Mouse (Mus musculus) embryonic facial prominence, embryonic 11.5 days (tissue): ENCODE measurements around the gene Gorasp2. TPM values are rescaled to one million over a fixed set of nuclear protein-coding genes. Genes with fewer than 3 reads are reported as not detected.

Source experiments
- ATAC-seq: fragments of 200-750 bp; cut with Nextera tagmentation; replicated peaks from 2 replicates; pipeline ENCODE4 v1.8.0; 2017; ENCODE audit warnings: low read depth; ENCODE audit not compliant: insufficient number of reproducible peaks, low FRiP score, low TSS enrichment
- DNase-seq: peaks from one replicate; pipeline ENCODE4 v3.0.0-alpha.2; 2015; ENCODE audit warnings: low spot score
- H3K27ac ChIP-seq: fragments of 300-500 bp; sonication (generic); replicated peaks from 2 replicates; pipeline ENCODE4 v1.5.1; 2014; ENCODE audit warnings: mild to moderate bottlenecking, low read depth, low read length, control low read depth
- H3K27me3 ChIP-seq: fragments of 300-500 bp; sonication (generic); 2 replicates; pipeline ENCODE4 v1.6.1; 2014; ENCODE audit warnings: mild to moderate bottlenecking, low read length, moderate library complexity, mixed read lengths; ENCODE audit not compliant: control insufficient read depth, insufficient read depth
- H3K36me3 ChIP-seq: fragments of 300-500 bp; sonication (generic); replicated peaks from 2 replicates; pipeline ENCODE4 v1.6.1; 2014; ENCODE audit warnings: low read depth, mild to moderate bottlenecking, low read length, moderate library complexity, mixed read lengths; ENCODE audit not compliant: control insufficient read depth, insufficient read depth
- H3K4me1 ChIP-seq: fragments of 300-500 bp; sonication (generic); 2 replicates; pipeline ENCODE4 v1.6.1; 2014; ENCODE audit warnings: low read length, mixed read lengths; ENCODE audit not compliant: control insufficient read depth, insufficient read depth
- H3K4me2 ChIP-seq: fragments of 300-500 bp; sonication (generic); 2 replicates; pipeline ENCODE4 v1.6.1; 2014; ENCODE audit warnings: low read depth, mild to moderate bottlenecking, control low read depth, low read length, moderate library complexity
- H3K4me3 ChIP-seq: fragments of 300-500 bp; sonication (generic); 2 replicates; pipeline ENCODE4 v1.5.1; 2014; ENCODE audit warnings: low read depth, low read length, control low read depth
- H3K9ac ChIP-seq: fragments of 300-500 bp; sonication (generic); replicated peaks from 2 replicates; pipeline ENCODE4 v1.6.1; 2014; ENCODE audit warnings: mild to moderate bottlenecking, control low read depth, low read length
- H3K9me3 ChIP-seq: fragments of 300-500 bp; sonication (generic); replicated peaks from 2 replicates; pipeline ENCODE4 v1.6.1; 2016; ENCODE audit warnings: mild to moderate bottlenecking, low read length, inconsistent platforms, mixed read lengths; ENCODE audit not compliant: control insufficient read depth
- WGBS: fragments of 180-500 bp; shearing (Covaris S2); extraction: QIAGEN DNeasy Blood & Tissue Kit; methylation state at CpG from one replicate; pipeline ENCODE4 v1.1.7; 2014; 5-methylcytosine and 5-hydroxymethylcytosine counted together
- polyA plus RNA-seq: library from polyadenylated mRNA; unstranded; fragments of >200 nt; fragmentation: Nextera tagmentation; extraction: Ambion mirVana; gene quantifications from 2 replicates; pipeline ENCODE4 v1.2.1, GENCODE M21; 2014

Gene Gorasp2
- polyA plus RNA-seq, 1 experiment from 2014 or later, result 156 TPM

DNA sequence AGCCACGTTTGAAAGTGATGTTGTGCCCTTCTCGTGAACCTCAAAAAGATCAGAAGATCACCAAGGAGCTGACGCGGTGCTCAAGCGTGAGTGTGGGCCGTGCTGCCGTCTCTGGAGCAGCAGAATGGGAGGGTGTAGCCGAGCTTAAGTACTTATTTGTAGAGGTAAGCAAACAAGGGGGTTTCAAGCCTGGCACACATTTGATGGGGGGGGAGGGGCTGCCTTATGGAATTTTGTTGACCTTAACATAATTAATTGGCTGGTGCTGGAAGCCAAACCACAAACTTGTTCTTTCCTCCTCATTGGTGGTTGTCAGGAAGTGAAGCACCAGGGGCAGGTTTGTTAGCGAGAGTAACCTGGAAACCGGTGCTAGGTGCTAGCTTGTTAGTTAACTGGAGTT is 34.3 kb downstream of the Gorasp2 start:
- 91% methylated on average over 10 of the region's 10 CpGs for WGBS
- DNase-seq, result no peak
- no peak for ATAC-seq

DNA sequence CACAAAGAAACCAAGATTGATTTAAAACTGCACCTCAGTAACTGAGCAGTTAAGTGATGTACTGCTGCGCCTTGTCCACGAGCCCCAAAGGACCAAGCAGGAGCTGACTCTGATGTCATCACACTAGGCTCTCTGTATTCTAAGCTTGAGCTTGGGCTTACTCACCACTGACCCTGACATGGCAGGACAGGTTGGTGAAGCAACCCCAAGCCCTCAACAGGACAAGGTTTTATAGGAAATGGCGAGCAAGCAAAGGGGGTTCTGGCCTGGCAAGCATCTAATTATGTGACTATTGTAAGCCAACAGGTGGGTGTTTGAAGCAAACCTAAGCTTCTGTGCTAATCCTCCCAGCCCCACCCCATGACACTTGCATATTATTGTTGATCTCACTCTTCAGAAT is 39.5 kb downstream of the Gorasp2 start:
- Histone ChIP-seq H3K9me3 (no peaks in the 10 kb centered on the region), H3K27ac (no peak overlapping the region), H3K27me3 (no peaks in the 10 kb centered on the region), H3K4me1 (no peaks in the 10 kb centered on the region), H3K36me3 (no peaks in the 10 kb centered on the region), H3K4me2 (no peak overlapping the region), H3K9ac (no peak overlapping the region), H3K4me3 (no peak overlapping the region)
- DNase-seq (no peak), ATAC-seq (no peak)
- 81% methylated on average over 3 of the region's 3 CpGs for WGBS

More for the DNA sequence above, 34.3 kb downstream of the Gorasp2 start:
- Histone ChIP-seq H3K9ac (no peak overlapping the region), H3K27ac (no peak overlapping the region), H3K4me1 (no peaks in the 10 kb centered on the region), H3K4me2 (no peak overlapping the region), H3K9me3 (no peaks in the 10 kb centered on the region), H3K36me3 (no peaks in the 10 kb centered on the region), H3K27me3 (no peaks in the 10 kb centered on the region), H3K4me3 (no peak overlapping the region)

DNA sequence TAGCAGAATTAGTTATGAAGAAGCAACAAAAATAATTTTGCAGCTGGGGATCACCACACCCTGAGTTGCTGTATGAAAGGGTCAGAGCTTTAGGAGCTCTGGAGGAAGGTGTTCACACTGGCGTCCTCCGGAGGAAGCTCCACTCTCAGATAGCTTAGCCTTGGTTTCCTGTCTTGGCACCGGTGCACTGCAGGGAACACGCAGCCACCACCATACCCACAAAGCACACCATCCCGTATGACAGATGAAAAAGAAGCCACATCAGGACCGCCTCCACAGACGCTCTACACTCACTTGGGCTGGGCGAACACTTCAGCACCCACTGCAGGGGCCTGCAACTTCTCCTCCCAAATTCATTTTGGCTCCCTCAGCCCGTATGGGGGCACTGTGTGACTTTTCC is 40.2 kb downstream of the Gorasp2 start:
- Histone ChIP-seq H3K4me1 (no peaks in the 10 kb centered on the region), H3K9ac (no peak overlapping the region), H3K9me3 (no peaks in the 10 kb centered on the region), H3K27ac (no peak overlapping the region), H3K4me2 (no peak overlapping the region), H3K4me3 (no peak overlapping the region), H3K36me3 (no peaks in the 10 kb centered on the region), H3K27me3 (no peaks in the 10 kb centered on the region)
- no peak for ATAC-seq
- WGBS, result 68% methylated on average over 9 of the region's 9 CpGs
- DNase-seq, result no peak

DNA sequence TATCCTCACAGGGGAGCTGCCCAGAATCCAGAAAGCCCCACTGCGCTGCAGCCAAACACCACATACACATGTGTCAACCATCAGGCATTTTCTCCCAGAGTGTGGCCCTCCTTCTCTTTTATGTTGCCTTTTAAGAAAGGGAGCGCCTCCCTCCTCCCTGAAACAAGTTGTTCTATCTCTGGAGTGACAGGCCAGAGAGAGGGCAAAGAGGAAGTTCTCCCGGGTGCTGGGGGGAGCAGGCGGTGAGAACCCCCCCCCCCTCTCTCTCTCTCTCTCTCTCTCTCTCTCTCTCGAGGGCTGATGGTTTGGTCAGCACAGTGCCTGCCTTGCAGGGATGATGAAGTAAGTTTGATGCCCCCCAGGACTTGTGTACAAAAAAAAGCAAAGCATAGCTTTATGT is 41.0 kb downstream of the Gorasp2 start:
- Histone ChIP-seq H3K9me3 (no peaks in the 10 kb centered on the region), H3K36me3 (no peaks in the 10 kb centered on the region), H3K4me1 (no peaks in the 10 kb centered on the region), H3K9ac (no peak overlapping the region), H3K4me3 (no peak overlapping the region), H3K27ac (no peak overlapping the region), H3K4me2 (no peak overlapping the region), H3K27me3 (no peaks in the 10 kb centered on the region)
- WGBS, result 60% methylated on average over 5 of the region's 5 CpGs
- no peak for DNase-seq
- ATAC-seq, result no peak

DNA sequence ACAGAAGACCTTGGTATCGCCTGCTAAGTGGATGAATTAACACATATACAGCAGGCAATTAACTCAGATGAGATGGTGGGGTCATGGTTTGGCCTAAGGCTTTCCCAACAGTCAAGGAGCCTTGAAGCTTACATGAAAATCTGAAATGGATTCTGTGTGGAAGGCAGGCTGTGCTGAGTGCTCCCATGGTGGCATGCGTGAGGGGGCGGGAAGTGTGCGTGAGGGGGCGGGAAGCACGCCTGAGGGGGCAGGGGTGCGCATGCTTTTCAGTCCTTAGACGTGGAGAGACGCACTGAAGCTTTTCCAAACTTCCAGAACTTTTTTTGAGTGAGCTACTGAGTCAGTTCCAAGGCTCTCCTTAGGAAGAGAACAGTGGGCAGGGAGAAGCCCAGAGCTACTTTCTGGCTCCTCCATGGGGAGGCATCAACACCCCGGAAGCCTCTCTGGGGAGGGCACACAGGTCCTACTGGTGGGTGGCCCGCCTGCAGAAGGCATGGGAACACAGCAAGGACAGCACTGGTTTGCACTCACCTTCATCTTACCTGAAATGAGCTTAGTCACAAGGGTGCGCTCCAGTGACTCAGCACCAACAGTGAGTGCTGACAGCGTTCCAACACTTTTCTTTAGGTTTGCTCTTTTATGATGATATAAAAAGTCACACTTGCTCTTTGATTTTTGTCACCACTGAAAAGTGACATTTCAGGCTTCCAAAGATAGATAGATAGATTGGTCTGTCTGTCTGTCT is 47.8 kb downstream of the Gorasp2 start:
- Histone ChIP-seq H3K9ac (no peak overlapping the region), H3K4me2 (no peak overlapping the region), H3K36me3 (no peaks in the 10 kb centered on the region; the same call in 1 of the 2 replicates), H3K4me1 (no peaks in the 10 kb centered on the region), H3K9me3 (no peaks in the 10 kb centered on the region), H3K27ac (no peak overlapping the region), H3K4me3 (no peak overlapping the region), H3K27me3 (no peaks in the 10 kb centered on the region)
- 72% methylated on average over 13 of the region's 13 CpGs for WGBS
- ATAC-seq (no peak), DNase-seq (no peak)

DNA sequence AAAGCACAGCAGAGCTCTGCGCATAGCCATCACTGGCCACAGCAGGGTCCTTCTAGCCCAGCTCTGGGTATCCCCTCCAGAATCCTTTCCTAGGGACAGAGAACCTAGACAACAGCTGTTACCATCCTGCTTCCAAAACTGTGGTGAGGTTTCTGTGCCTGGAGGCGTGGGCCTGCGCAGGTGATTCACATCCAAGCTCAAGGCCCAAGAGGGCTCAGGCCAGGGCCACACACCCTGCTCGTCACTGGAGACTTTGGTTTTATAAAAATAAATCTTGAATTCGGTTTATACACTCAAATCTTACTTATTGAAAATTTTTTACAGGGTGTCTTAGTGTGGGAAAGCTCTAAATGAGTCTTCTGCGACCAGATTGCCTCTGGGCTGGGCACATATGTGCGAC is 48.9 kb downstream of the Gorasp2 start:
- 89% methylated on average over 7 of the region's 7 CpGs for WGBS
- Histone ChIP-seq H3K36me3 (no peaks in the 10 kb centered on the region; the same call in 1 of the 2 replicates), H3K9me3 (no peaks in the 10 kb centered on the region), H3K4me2 (no peak overlapping the region), H3K9ac (no peak overlapping the region), H3K27ac (no peak overlapping the region), H3K27me3 (no peaks in the 10 kb centered on the region), H3K4me1 (no peaks in the 10 kb centered on the region), H3K4me3 (no peak overlapping the region)
- DNase-seq, result no peak
- no peak for ATAC-seq

DNA sequence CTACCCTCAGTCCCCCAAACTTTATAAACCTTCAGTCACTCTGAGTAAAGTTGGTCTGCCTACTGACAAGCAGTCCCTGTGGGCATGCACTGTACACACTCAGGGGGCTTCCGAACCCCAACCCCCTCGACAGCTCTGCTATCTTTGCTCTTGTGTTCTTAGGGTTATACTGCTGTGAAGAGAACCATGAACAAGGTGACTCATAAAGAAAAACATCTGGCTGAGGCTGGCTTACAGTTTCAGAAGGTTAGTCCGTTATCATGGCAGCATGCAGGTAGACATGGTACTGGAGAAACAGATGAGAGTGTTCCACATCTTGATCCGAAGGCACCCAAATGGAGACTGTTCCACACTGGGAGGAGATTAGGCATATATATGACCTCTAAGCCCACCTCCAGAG is 49.5 kb downstream of the Gorasp2 start:
- H3K9ac ChIP-seq, result no peak overlapping the region
- ATAC-seq (no peak), DNase-seq (no peak)
- 90% methylated on average over 4 of the region's 4 CpGs for WGBS
- H3K27ac ChIP-seq, result no peak overlapping the region
- no peaks in the 10 kb centered on the region for H3K27me3 ChIP-seq
- no peaks in the 10 kb centered on the region; the same call in 1 of the 2 replicates for H3K36me3 ChIP-seq
- no peak overlapping the region for H3K4me2 ChIP-seq
- H3K4me3 ChIP-seq, result no peak overlapping the region
- H3K9me3 ChIP-seq, result no peaks in the 10 kb centered on the region
- no peaks in the 10 kb centered on the region for H3K4me1 ChIP-seq

DNA sequence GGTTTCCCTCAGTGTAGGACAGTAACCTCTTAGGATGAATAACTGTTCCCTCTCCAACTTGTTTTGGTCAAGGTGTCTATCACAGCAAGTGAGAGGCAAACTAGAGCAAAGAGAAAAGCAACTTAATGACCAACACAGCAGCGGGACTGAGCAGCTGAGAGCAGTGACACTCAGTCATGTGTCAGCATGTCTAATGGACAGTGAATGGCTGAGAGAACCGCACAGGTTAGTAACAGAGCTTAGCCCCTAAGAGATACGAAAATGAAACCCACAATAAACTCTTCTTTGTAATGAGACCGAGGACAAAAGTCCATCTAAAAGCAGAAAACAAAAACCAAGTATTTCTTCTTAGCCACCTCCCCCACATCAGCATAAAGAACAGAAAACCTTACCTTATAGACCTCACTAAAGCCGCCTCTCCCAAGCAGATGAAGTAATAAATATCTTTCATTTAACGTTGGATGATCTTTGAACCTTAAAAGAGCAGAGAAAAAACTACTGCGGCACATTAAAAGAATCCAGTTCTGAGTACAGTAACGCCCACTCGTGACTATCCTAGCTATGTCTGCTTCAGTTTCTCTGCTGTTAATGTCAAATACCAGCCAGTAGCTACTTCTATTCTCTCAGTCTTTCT is 62.4 kb downstream of the Gorasp2 start:
- no peaks in the 10 kb centered on the region for H3K4me1 ChIP-seq
- ATAC-seq (no peak), DNase-seq (no peak)
- H3K9ac ChIP-seq, result no peak overlapping the region
- H3K27ac ChIP-seq, result no peak overlapping the region
- no peaks in the 10 kb centered on the region for H3K27me3 ChIP-seq
- no peak overlapping the region for H3K4me2 ChIP-seq
- no peaks in the 10 kb centered on the region for H3K9me3 ChIP-seq
- H3K4me3 ChIP-seq, result no peak overlapping the region
- 90% methylated on average over 9 of the region's 9 CpGs for WGBS
- peaks cover 6% of the 10 kb centered on the region for H3K36me3 ChIP-seq
